Mouse (Mus musculus) E14TG2a.4 (cell line): Measurements from ENCODE around the gene Hmgn1.
A peak's percentile ranks its signal among the peaks of the same experiment; 100 is the strongest.

ENCODE experiments used
- H3K27me3 ChIP-seq: 2 replicates; pipeline ENCODE4 v1.6.1; 2014; ENCODE audit warnings: low read length, control low read depth; ENCODE audit not compliant: insufficient read depth
- H3K36me3 ChIP-seq: 2 replicates; pipeline ENCODE4 v1.6.1; 2014; ENCODE audit warnings: low read length, control low read depth; ENCODE audit not compliant: insufficient read depth
- H3K4me1 ChIP-seq: replicated peaks from 2 replicates; pipeline ENCODE4 v1.6.1; 2014; ENCODE audit warnings: low read depth, low read length, control low read depth
- H3K4me3 ChIP-seq: replicated peaks from 2 replicates; pipeline ENCODE4 v1.5.1; 2014; ENCODE audit warnings: mild to moderate bottlenecking, low read length
- H3K9me3 ChIP-seq: 2 replicates; pipeline ENCODE4 v1.6.1; 2014; ENCODE audit warnings: low read length, control low read depth
- CTCF ChIP-seq: conservative IDR thresholded peaks from 2 replicates; pipeline ENCODE4 v1.5.1; 2014; ENCODE audit warnings: low read length
- NANOG ChIP-seq: IDR thresholded peaks from 2 replicates; pipeline ENCODE4 v1.6.1; 2014; ENCODE audit warnings: borderline replicate concordance, low read length, mixed read lengths
- POU5F1 ChIP-seq: IDR thresholded peaks from 2 replicates; pipeline ENCODE4 v1.6.1; 2014; ENCODE audit warnings: low read length, borderline replicate concordance

The Hmgn1 gene

GRCm38 (mm10) chr16:96159091-96159731 is 31.7 kb upstream of the Hmgn1 start:
- Histone ChIP-seq H3K4me3 (peak overlapping the region; percentile 84), H3K4me1 (peaks cover 73% of the 10 kb centered on the region), H3K36me3 (peaks cover 43% of the 10 kb centered on the region), H3K27me3 (peaks cover 8% of the 10 kb centered on the region; the same call in 1 of the 2 replicates), H3K9me3 (no peaks in the 10 kb centered on the region)
- TF ChIP-seq CTCF (no peak), NANOG (no peak)

- Histone ChIP-seq H3K27me3 (peaks cover 8% of the 10 kb centered on the region; the same call in 1 of the 2 replicates), H3K9me3 (no peaks in the 10 kb centered on the region), H3K4me3 (peak overlapping the region; percentile 84), H3K36me3 (peaks cover 49% of the 10 kb centered on the region), H3K4me1 (peaks cover 77% of the 10 kb centered on the region)
- TF ChIP-seq CTCF, result no peak
These were observed 31.1 kb upstream of the Hmgn1 start for GRCm38 (mm10) chr16:96158511-96159080.

- peaks cover 63% of the 10 kb centered on the region for H3K36me3 ChIP-seq
- TF ChIP-seq NANOG (no peak), POU5F1 (no peak), CTCF (no peak)
- no peaks in the 10 kb centered on the region for H3K9me3 ChIP-seq
- H3K27me3 ChIP-seq, result peaks cover 8% of the 10 kb centered on the region; the same call in 1 of the 2 replicates
- H3K4me3 ChIP-seq, result no peak overlapping the region
- peaks cover 77% of the 10 kb centered on the region for H3K4me1 ChIP-seq
These were observed 29.6 kb upstream of the Hmgn1 start for GRCm38 (mm10) chr16:96157171-96157570.

GRCm38 (mm10) chr16:96156019-96156418 is 28.5 kb upstream of the Hmgn1 start:
- TF ChIP-seq CTCF (no peak), NANOG (no peak), POU5F1 (no peak)
- peaks cover 61% of the 10 kb centered on the region for H3K36me3 ChIP-seq

GRCm38 (mm10) chr16:96154476-96154875 is 26.9 kb upstream of the Hmgn1 start:
- Histone ChIP-seq H3K4me3 (no peak overlapping the region), H3K27me3 (0 out of 2 replicates have a peak, but pooled peaks cover under 1% of the 10 kb centered on the region), H3K36me3 (peaks cover 61% of the 10 kb centered on the region), H3K4me1 (peaks cover 86% of the 10 kb centered on the region), H3K9me3 (no peaks in the 10 kb centered on the region)
- TF ChIP-seq CTCF (no peak), NANOG (no peak), POU5F1 (no peak)

More at GRCm38 (mm10) chr16:96156019-96156418, 28.5 kb upstream of the Hmgn1 start:
- Histone ChIP-seq H3K27me3 (peaks cover 8% of the 10 kb centered on the region; the same call in 1 of the 2 replicates), H3K9me3 (no peaks in the 10 kb centered on the region), H3K4me3 (no peak overlapping the region), H3K4me1 (peaks cover 85% of the 10 kb centered on the region)

GRCm38 (mm10) chr16:96151551-96151950 is 24.0 kb upstream of the Hmgn1 start:
- H3K4me3 ChIP-seq, result no peak overlapping the region
- peaks cover 66% of the 10 kb centered on the region for H3K36me3 ChIP-seq
- H3K9me3 ChIP-seq, result no peaks in the 10 kb centered on the region
- H3K4me1 ChIP-seq, result peaks cover 93% of the 10 kb centered on the region
- no peaks in the 10 kb centered on the region for H3K27me3 ChIP-seq
- TF ChIP-seq POU5F1 (no peak), CTCF (peak; percentile 75)

GRCm38 (mm10) chr16:96150995-96151394 is 23.5 kb upstream of the Hmgn1 start:
- H3K4me1 ChIP-seq, result peaks cover 99% of the 10 kb centered on the region
- no peaks in the 10 kb centered on the region for H3K27me3 ChIP-seq
- TF ChIP-seq NANOG (no peak), POU5F1 (no peak), CTCF (no peak)
- peaks cover 64% of the 10 kb centered on the region for H3K36me3 ChIP-seq
- no peaks in the 10 kb centered on the region for H3K9me3 ChIP-seq
- no peak overlapping the region for H3K4me3 ChIP-seq

GRCm38 (mm10) chr16:96149311-96149710 is 21.8 kb upstream of the Hmgn1 start:
- H3K27me3 ChIP-seq, result no peaks in the 10 kb centered on the region
- peak overlapping the region; percentile 32 for H3K4me3 ChIP-seq
- H3K4me1 ChIP-seq, result peaks cover 85% of the 10 kb centered on the region
- no peaks in the 10 kb centered on the region for H3K9me3 ChIP-seq
- no peak for TF ChIP-seq POU5F1
- TF ChIP-seq CTCF, result no peak
- no peak for TF ChIP-seq NANOG
- peaks cover 47% of the 10 kb centered on the region for H3K36me3 ChIP-seq

- H3K4me3 ChIP-seq, result peak overlapping the region; percentile 32
- H3K27me3 ChIP-seq, result no peaks in the 10 kb centered on the region
- TF ChIP-seq NANOG (no peak), POU5F1 (no peak), CTCF (no peak)
- H3K4me1 ChIP-seq, result peaks cover 81% of the 10 kb centered on the region
- H3K9me3 ChIP-seq, result no peaks in the 10 kb centered on the region
- peaks cover 43% of the 10 kb centered on the region for H3K36me3 ChIP-seq
These were observed 21.3 kb upstream of the Hmgn1 start for GRCm38 (mm10) chr16:96148834-96149233.
